Comparison of ENCODE assay signal across 8 mouse cellular contexts in genomic region chr10:127310523-127311475, GRCm38 (mm10). TPM values are rescaled to one million over a fixed set of nuclear protein-coding genes. Genes with fewer than 3 reads are reported as not detected.
DNase-seq lines count a peak whose midpoint lies in the region; ATAC-seq lines count a peak whose summit lies in the region.

No protein-coding gene starts in this region.

- H3K27me3 ChIP-seq in embryonic facial prominence, embryonic 10.5 days (replicated peaks; ENCODE audit: low read depth, poor library complexity, severe bottlenecking): no peaks in the 10 kb centered on the region
- no peaks in the 10 kb centered on the region for H3K27me3 ChIP-seq in hindbrain, embryonic 16.5 days (replicated peaks; ENCODE audit: control insufficient read depth, insufficient read depth, low read length)

- intact Hi-C loops in left cerebral cortex, postnatal 4 days (cut with DNase I): no loop called here

- H3K4me3 ChIP-seq in embryonic facial prominence, embryonic 10.5 days: peak overlapping the region; percentile 95
- peak overlapping the region; percentile 58 for H3K4me3 ChIP-seq in hindbrain, embryonic 16.5 days (ENCODE audit: low read length)

- H3K4me2 ChIP-seq in hindbrain, embryonic 16.5 days (ENCODE audit: low read length): peak overlapping the region; percentile 84

- H3K4me1 ChIP-seq in embryonic facial prominence, embryonic 10.5 days: peaks cover 13% of the 10 kb centered on the region
- peaks cover 14% of the 10 kb centered on the region for H3K4me1 ChIP-seq in hindbrain, embryonic 16.5 days (ENCODE audit: control insufficient read depth, insufficient read depth, low read depth, low read length)

- DNase-seq in adrenal gland, postnatal 14 days: peak; percentile 79
- DNase-seq in adrenal gland, postnatal 10 days: no peak
- peak; percentile 90 for DNase-seq in A20 (ENCODE audit: low read depth, low spot score)
- peak; percentile 73 for DNase-seq in embryonic facial prominence, embryonic 10.5 days (ENCODE audit: low spot score)
- DNase-seq in mesoderm, embryonic 11.5 days (ENCODE audit: low read depth, low spot score): peak; percentile 64
- no peak for DNase-seq in left cerebral cortex, postnatal 4 days
- no peak for DNase-seq in frontal cortex, postnatal 36 days (ENCODE audit: low spot score in 2 of 2)

- peak overlapping the region; percentile 71 for H3K9ac ChIP-seq in hindbrain, embryonic 16.5 days (ENCODE audit: low read depth, low read length)

- peaks cover 44% of the 10 kb centered on the region for H3K36me3 ChIP-seq in embryonic facial prominence, embryonic 10.5 days (replicated peaks)
- peaks cover 19% of the 10 kb centered on the region for H3K36me3 ChIP-seq in hindbrain, embryonic 16.5 days (ENCODE audit: control insufficient read depth, insufficient read depth, low read length)

- peak overlapping the region; percentile 92 for H3K27ac ChIP-seq in embryonic facial prominence, embryonic 10.5 days (replicated peaks)
- H3K27ac ChIP-seq in hindbrain, embryonic 16.5 days (ENCODE audit: low read depth, low read length): peak overlapping the region; percentile 57; the same call in 1 of the 2 replicates

- H3K9me3 ChIP-seq in embryonic facial prominence, embryonic 10.5 days: no peaks in the 10 kb centered on the region
- H3K9me3 ChIP-seq in hindbrain, embryonic 16.5 days (ENCODE audit: control insufficient read depth, low read length): no peaks in the 10 kb centered on the region

- peak; percentile 22 for ATAC-seq in hindbrain, embryonic 16.5 days

- 37% methylated on average over 23 of the region's 23 CpGs for WGBS in embryonic facial prominence, embryonic 10.5 days
- 38% methylated on average over 23 of the region's 23 CpGs for WGBS in hindbrain, embryonic 16.5 days

RNA-seq across cellular contexts. Expression of gene Mars, which starts 0.8 kb away (rescaled TPM):
- 81.9 and 98.4 TPM in 2 replicates for total RNA-seq in adrenal gland, postnatal 14 days (2021)
- total RNA-seq in adrenal gland, postnatal 10 days (2021): 10 to 100 TPM; 82.6 to 86.3 TPM
- 160 and 175 TPM in 2 replicates for polyA plus RNA-seq in embryonic facial prominence, embryonic 10.5 days (2016; fragmentation: Nextera tagmentation; extraction: Ambion mirVana)
- 108 and 113 TPM in 2 replicates for polyA plus RNA-seq in hindbrain, embryonic 16.5 days (2015; fragmentation: Nextera tagmentation; extraction: Ambion mirVana)
- 10 to 100 TPM; 65.3 to 65.5 TPM for total RNA-seq in left cerebral cortex, postnatal 4 days (2021)

RNA-seq across cellular contexts. Expression of gene Arhgap9, which starts 11.0 kb away (rescaled TPM):
- 2.1 and 15.2 TPM in 2 replicates for total RNA-seq in adrenal gland, postnatal 14 days (2021)
- total RNA-seq in adrenal gland, postnatal 10 days (2021): 1 to 10 TPM; 6.5 to 6.6 TPM
- polyA plus RNA-seq in embryonic facial prominence, embryonic 10.5 days (2016; fragmentation: Nextera tagmentation; extraction: Ambion mirVana): 2.0 and 2.1 TPM in 2 replicates
- polyA plus RNA-seq in hindbrain, embryonic 16.5 days (2015; fragmentation: Nextera tagmentation; extraction: Ambion mirVana): 0.79 and 0.81 TPM in 2 replicates
- total RNA-seq in left cerebral cortex, postnatal 4 days (2021): 1 to 10 TPM in 1 of 2 experiments, under 1 TPM in 1; 0.56 to 1.1 TPM

RNA-seq across cellular contexts. Expression of gene Mbd6, which starts 22.0 kb away (rescaled TPM):
- total RNA-seq in adrenal gland, postnatal 14 days (2021): 47.9 and 54.0 TPM in 2 replicates
- 10 to 100 TPM; 42.9 to 66.4 TPM for total RNA-seq in adrenal gland, postnatal 10 days (2021)
- polyA plus RNA-seq in embryonic facial prominence, embryonic 10.5 days (2016; fragmentation: Nextera tagmentation; extraction: Ambion mirVana): 11.1 and 12.2 TPM in 2 replicates
- 11.2 and 11.5 TPM in 2 replicates for polyA plus RNA-seq in hindbrain, embryonic 16.5 days (2015; fragmentation: Nextera tagmentation; extraction: Ambion mirVana)
- 10 to 100 TPM; 47.7 to 51.5 TPM for total RNA-seq in left cerebral cortex, postnatal 4 days (2021)

RNA-seq across cellular contexts. Expression of gene Gli1, which starts 31.0 kb away (rescaled TPM):
- 3.9 and 4.7 TPM in 2 replicates for total RNA-seq in adrenal gland, postnatal 14 days (2021)
- total RNA-seq in adrenal gland, postnatal 10 days (2021): 1 to 10 TPM; 5.2 to 5.6 TPM
- polyA plus RNA-seq in embryonic facial prominence, embryonic 10.5 days (2016; fragmentation: Nextera tagmentation; extraction: Ambion mirVana): 11.4 and 13.0 TPM in 2 replicates
- 1.8 and 2.1 TPM in 2 replicates for polyA plus RNA-seq in hindbrain, embryonic 16.5 days (2015; fragmentation: Nextera tagmentation; extraction: Ambion mirVana)
- total RNA-seq in left cerebral cortex, postnatal 4 days (2021): 1 to 10 TPM; 2.8 to 4.1 TPM

RNA-seq across cellular contexts. Expression of gene Inhbe, which starts 43.4 kb away (rescaled TPM):
- 0.82 TPM in 1 of 2 replicates, not detected in the other for total RNA-seq in adrenal gland, postnatal 14 days (2021)
- total RNA-seq in adrenal gland, postnatal 10 days (2021): 1 to 10 TPM; 1.2 to 6.6 TPM
- polyA plus RNA-seq in embryonic facial prominence, embryonic 10.5 days (2016; fragmentation: Nextera tagmentation; extraction: Ambion mirVana): 0.04 TPM in 1 of 2 replicates, not detected in the other
- 0.03 and 0.09 TPM in 2 replicates for polyA plus RNA-seq in hindbrain, embryonic 16.5 days (2015; fragmentation: Nextera tagmentation; extraction: Ambion mirVana)
- total RNA-seq in left cerebral cortex, postnatal 4 days (2021): not detected

Comparison
In these comparisons a context has a peak if more than half of its experiments do, and no peak if none do; other contexts are left out.
1. DNase-seq: peak in adrenal gland, postnatal 14 days (single experiment), A20 (single experiment), embryonic facial prominence, embryonic 10.5 days (single experiment) and mesoderm, embryonic 11.5 days (single experiment); none in adrenal gland, postnatal 10 days (single experiment), left cerebral cortex, postnatal 4 days (single experiment) and frontal cortex, postnatal 36 days (0 of 2).